Mouse (Mus musculus) brain, embryonic 14.5 days (tissue): Measurements from ENCODE around the gene Tmbim4.

ENCODE experiments used
- CTCF ChIP-seq: fragments of 200-500 bp; IDR thresholded peaks from 2 replicates; pipeline ENCODE4 v1.5.1; 2012; ENCODE audit warnings: inconsistent platforms, mild to moderate bottlenecking, moderate library complexity, borderline replicate concordance; ENCODE audit not compliant: insufficient read depth, insufficient read length; ENCODE audit errors: extremely low read depth
- POLR2A ChIP-seq: fragments of 200-500 bp; IDR thresholded peaks from 2 replicates; pipeline ENCODE4 v1.6.1; 2012; ENCODE audit warnings: mild to moderate bottlenecking, inconsistent platforms, borderline replicate concordance; ENCODE audit not compliant: poor library complexity, insufficient read depth, insufficient read length, severe bottlenecking; ENCODE audit errors: extremely low read depth

DNA sequence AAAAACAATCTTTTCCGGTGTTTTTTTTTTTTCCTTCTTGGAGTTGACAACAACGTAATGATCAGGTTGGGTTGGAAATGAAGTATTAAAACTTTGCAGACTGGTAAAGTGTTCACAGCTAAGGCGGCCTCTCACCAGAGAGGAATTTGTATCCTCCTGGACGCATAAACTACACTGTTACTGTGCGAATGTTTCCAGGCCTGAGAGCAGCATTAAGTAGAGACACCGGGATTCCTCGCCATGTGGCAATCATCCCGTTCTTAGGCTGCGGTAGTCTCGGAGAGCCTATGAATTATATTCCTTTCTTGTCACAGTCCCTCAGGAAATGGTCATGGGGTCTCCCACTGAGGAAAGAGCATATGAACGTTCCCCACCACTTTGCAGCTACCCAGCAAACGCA is 66.4 kb downstream of the Tmbim4 start:
- TF ChIP-seq CTCF, result no peak
- TF ChIP-seq POLR2A, result no peak
